Mouse (Mus musculus) liver, adult 2 months (tissue): ENCODE data around the gene Mroh3. TPM values are rescaled to one million over a fixed set of nuclear protein-coding genes. Genes with fewer than 3 reads are reported as not detected.
A peak's percentile ranks its signal among the peaks of the same experiment; 100 is the strongest.

ENCODE experiments used
- DNase-seq: peaks from one replicate; pipeline ENCODE4 v3.0.0-alpha.2; 2011; ENCODE audit warnings: low read depth, low spot score; ENCODE audit errors: extremely low read depth
- H3K27ac ChIP-seq: fragments of 200-500 bp; replicated peaks from 2 replicates; pipeline ENCODE4 v1.5.1; 2012; ENCODE audit warnings: low read depth, mild to moderate bottlenecking, control low read depth, inconsistent platforms, low read length; ENCODE audit not compliant: insufficient read depth
- H3K27me3 ChIP-seq: fragments of 200-500 bp; 2 replicates; pipeline ENCODE4 v1.6.1; 2012; ENCODE audit warnings: mild to moderate bottlenecking, moderate library complexity, low read length, inconsistent platforms; ENCODE audit not compliant: control insufficient read depth, insufficient read depth
- H3K36me3 ChIP-seq: fragments of 200-500 bp; 2 replicates; pipeline ENCODE4 v1.6.1; 2012; ENCODE audit warnings: low read length, inconsistent platforms; ENCODE audit not compliant: control insufficient read depth, insufficient read depth
- H3K4me1 ChIP-seq: fragments of 200-500 bp; 2 replicates; pipeline ENCODE4 v1.6.1; 2011; ENCODE audit warnings: low read length; ENCODE audit not compliant: control insufficient read depth, insufficient read depth
- H3K4me3 ChIP-seq: fragments of 200-500 bp; 2 replicates; pipeline ENCODE4 v1.5.1; 2011; ENCODE audit warnings: low read depth, mild to moderate bottlenecking, control low read depth, low read length, moderate library complexity; ENCODE audit not compliant: insufficient read depth
- H3K79me2 ChIP-seq: fragments of 200-500 bp; 2 replicates; pipeline ENCODE4 v1.6.1; 2012; ENCODE audit warnings: inconsistent platforms, mild to moderate bottlenecking, low read length, moderate library complexity; ENCODE audit not compliant: control insufficient read depth, insufficient read depth
- H3K9ac ChIP-seq: fragments of 200-500 bp; 2 replicates; pipeline ENCODE4 v1.6.1; 2012; ENCODE audit warnings: low read depth, mild to moderate bottlenecking, control low read depth, inconsistent platforms, low read length
- CTCF ChIP-seq: fragments of 200-500 bp; IDR thresholded peaks from 2 replicates; pipeline ENCODE4 v1.5.1; 2011; ENCODE audit warnings: low read depth, low read length, control low read depth
- POLR2A ChIP-seq: fragments of 200-500 bp; IDR thresholded peaks from 2 replicates; pipeline ENCODE4 v1.6.1; 2011; ENCODE audit warnings: low read length, control low read depth; ENCODE audit not compliant: insufficient read depth; ENCODE audit errors: extremely low read depth
- WGBS: fragments of 180-500 bp; shearing (Covaris S2); methylation state at CpG from one replicate; pipeline ENCODE4 v1.1.7; 2018; 5-methylcytosine and 5-hydroxymethylcytosine counted together
- polyA plus RNA-seq: library from polyadenylated mRNA; depleted of rRNA; stranded (reverse); fragments of >200 nt; gene quantifications from 2 replicates; pipeline ENCODE4 v1.2.3, GENCODE M21; 2012
- total RNA-seq: library from RNA; depleted of rRNA; stranded (reverse); fragments of >200 nt; gene quantifications from 2 replicates; pipeline ENCODE4 v1.2.3, GENCODE M21; 2014

Mroh3 gene
- total and polyA plus RNA-seq, 2 experiments: not detected

- 81% methylated on average over 5 of the region's 5 CpGs for WGBS
Observed at GRCm38 (mm10) chr1:136190033-136190432, 22.6 kb downstream of the Mroh3 start.

GRCm38 (mm10) chr1:136179511-136180001 lies 33.1 kb downstream of the Mroh3 start:
- Histone ChIP-seq H3K36me3 (no peaks in the 10 kb centered on the region), H3K79me2 (no peaks in the 10 kb centered on the region), H3K4me3 (no peak overlapping the region), H3K9ac (no peak overlapping the region), H3K27ac (no peak overlapping the region), H3K4me1 (no peaks in the 10 kb centered on the region), H3K27me3 (no peaks in the 10 kb centered on the region)
- 84% methylated on average over 2 of the region's 2 CpGs for WGBS
- TF ChIP-seq CTCF (no peak), POLR2A (no peak)
- no peak for DNase-seq

More at GRCm38 (mm10) chr1:136190033-136190432, 22.6 kb downstream of the Mroh3 start:
- Histone ChIP-seq H3K4me3 (no peak overlapping the region), H3K79me2 (no peaks in the 10 kb centered on the region), H3K36me3 (no peaks in the 10 kb centered on the region), H3K27ac (no peak overlapping the region), H3K9ac (no peak overlapping the region), H3K4me1 (no peaks in the 10 kb centered on the region), H3K27me3 (no peaks in the 10 kb centered on the region)
- TF ChIP-seq CTCF: no peak
- TF ChIP-seq POLR2A: no peak
- DNase-seq: no peak

GRCm38 (mm10) chr1:136178741-136179140 lies 33.9 kb downstream of the Mroh3 start:
- no peak for DNase-seq
- TF ChIP-seq CTCF (no peak), POLR2A (no peak)
- no peaks in the 10 kb centered on the region for H3K27me3 ChIP-seq
- no peak overlapping the region for H3K4me3 ChIP-seq
- H3K79me2 ChIP-seq: no peaks in the 10 kb centered on the region
- H3K9ac ChIP-seq: no peak overlapping the region
- no peak overlapping the region for H3K27ac ChIP-seq
- 61% methylated on average over 6 of the region's 6 CpGs for WGBS
- H3K4me1 ChIP-seq: no peaks in the 10 kb centered on the region
- no peaks in the 10 kb centered on the region for H3K36me3 ChIP-seq

- no peak overlapping the region for H3K4me3 ChIP-seq
- H3K27me3 ChIP-seq: no peaks in the 10 kb centered on the region
- H3K4me1 ChIP-seq: no peaks in the 10 kb centered on the region
- H3K36me3 ChIP-seq: no peaks in the 10 kb centered on the region
- no peak overlapping the region for H3K27ac ChIP-seq
- TF ChIP-seq CTCF (no peak), POLR2A (no peak)
- WGBS: 85% methylated on average over 2 of the region's 2 CpGs
- H3K79me2 ChIP-seq: no peaks in the 10 kb centered on the region
- no peak for DNase-seq
- no peak overlapping the region for H3K9ac ChIP-seq
Observed at GRCm38 (mm10) chr1:136177085-136177484, 35.5 kb downstream of the Mroh3 start.

GRCm38 (mm10) chr1:136175183-136175582 lies 37.4 kb downstream of the Mroh3 start:
- Histone ChIP-seq H3K4me1 (no peaks in the 10 kb centered on the region), H3K79me2 (no peaks in the 10 kb centered on the region), H3K27me3 (no peaks in the 10 kb centered on the region), H3K4me3 (no peak overlapping the region), H3K9ac (no peak overlapping the region), H3K27ac (no peak overlapping the region), H3K36me3 (no peaks in the 10 kb centered on the region)
- peak; percentile 10 for DNase-seq
- TF ChIP-seq CTCF (peak; percentile 79), POLR2A (no peak)
- WGBS: 37% methylated on average over 6 of the region's 6 CpGs

GRCm38 (mm10) chr1:136174101-136174606 lies 38.5 kb downstream of the Mroh3 start:
- TF ChIP-seq POLR2A (no peak), CTCF (no peak)
- no peaks in the 10 kb centered on the region for H3K79me2 ChIP-seq
- no peak overlapping the region for H3K27ac ChIP-seq
- no peaks in the 10 kb centered on the region for H3K36me3 ChIP-seq
- H3K9ac ChIP-seq: no peak overlapping the region
- H3K27me3 ChIP-seq: no peaks in the 10 kb centered on the region
- DNase-seq: no peak
- no peak overlapping the region for H3K4me3 ChIP-seq
- no peaks in the 10 kb centered on the region for H3K4me1 ChIP-seq
- WGBS: 29% methylated on average over 13 of the region's 13 CpGs
